Mouse (Mus musculus): ENCODE measurements around the gene Hjurp.
A peak's percentile ranks its signal among the peaks of the same experiment; 100 is the strongest.

- TF ChIP-seq CTCF (IDR thresholded peaks at IDR 0.05 in 2 of 3, conservative IDR thresholded peaks at IDR 0.05 in 1 of 3; ENCODE audit: control insufficient read depth in 1 of 3, insufficient read depth in 1 of 3, low read depth in 2 of 3, low read length in 3 of 3, poor library complexity in 1 of 3, severe bottlenecking in 1 of 3) (peak; percentile 37 to 59 (median 54); a peak in 5 of 6 replicates), POLR2A (IDR thresholded peaks at IDR 0.05; ENCODE audit: control insufficient read depth in 1 of 2, insufficient read depth in 1 of 2, low read depth in 1 of 2, low read length in 2 of 2, poor library complexity in 1 of 2) (no peak), SMC3 (IDR thresholded peaks at IDR 0.05; ENCODE audit: low read depth, low read length) (peak; percentile 46), SIN3A (IDR thresholded peaks at IDR 0.05; ENCODE audit: low read length) (no peak)
Measured at GRCm38 (mm10) chr1:88301121-88302014, 23.9 kb upstream of the Hjurp start.
